Mouse (Mus musculus): ENCODE measurements around the gene Nr1d1.

The Nr1d1 gene

GRCm38 (mm10) chr11:98774582-98775347, at the start of gene Nr1d1:
Gene Nr1d1, minus strand, starts transcription at chr11:98775333.
- DNase-seq (ENCODE audit: low spot score) = no peak

- no peak for DNase-seq (ENCODE audit: low spot score)
Observed at GRCm38 (mm10) chr11:98820968-98821367, 45.8 kb upstream of the Nr1d1 start.

- no peak for DNase-seq (ENCODE audit: low spot score)
Observed at GRCm38 (mm10) chr11:98816706-98817239, 41.6 kb upstream of the Nr1d1 start.

- DNase-seq (ENCODE audit: low spot score) = no peak
Observed at GRCm38 (mm10) chr11:98810686-98811085, 35.6 kb upstream of the Nr1d1 start.

- peak; percentile 99 for DNase-seq (ENCODE audit: low spot score)
Observed at GRCm38 (mm10) chr11:98809457-98810290, 34.5 kb upstream of the Nr1d1 start.

GRCm38 (mm10) chr11:98808417-98808816, 33.3 kb upstream of the Nr1d1 start:
- no peak for DNase-seq (ENCODE audit: low spot score)

GRCm38 (mm10) chr11:98804605-98805004, 29.5 kb upstream of the Nr1d1 start, which contains the start of gene Casc3:
Gene Casc3, plus strand, starts transcription at chr11:98804905.
- no peak for DNase-seq (ENCODE audit: low spot score)

- no peak for DNase-seq (ENCODE audit: low spot score)
Observed at GRCm38 (mm10) chr11:98797909-98798308, 22.8 kb upstream of the Nr1d1 start.

GRCm38 (mm10) chr11:98797306-98797705, 22.2 kb upstream of the Nr1d1 start:
- no peak for DNase-seq (ENCODE audit: low spot score)

- peak; percentile 78 for DNase-seq (ENCODE audit: low spot score)
Observed at GRCm38 (mm10) chr11:98796515-98797216, 21.5 kb upstream of the Nr1d1 start.

- no peak for DNase-seq (ENCODE audit: low spot score)
Observed at GRCm38 (mm10) chr11:98795714-98796514, 20.8 kb upstream of the Nr1d1 start.

- DNase-seq (ENCODE audit: low spot score) = peak; percentile 88
Observed at GRCm38 (mm10) chr11:98795015-98795713, 20.0 kb upstream of the Nr1d1 start, which contains the start of gene Msl1. Gene Msl1, plus strand, starts transcription at chr11:98795516.

GRCm38 (mm10) chr11:98794469-98795014, 19.4 kb upstream of the Nr1d1 start:
- peak; percentile 74 for DNase-seq (ENCODE audit: low spot score)

GRCm38 (mm10) chr11:98792081-98792480, 16.9 kb upstream of the Nr1d1 start:
- DNase-seq (ENCODE audit: low spot score) = no peak

GRCm38 (mm10) chr11:98791448-98791847, 16.3 kb upstream of the Nr1d1 start:
- no peak for DNase-seq (ENCODE audit: low spot score)

- no peak for DNase-seq (ENCODE audit: low spot score)
Observed at GRCm38 (mm10) chr11:98790631-98791205, 15.6 kb upstream of the Nr1d1 start.

GRCm38 (mm10) chr11:98789824-98790223, 14.7 kb upstream of the Nr1d1 start:
- DNase-seq (ENCODE audit: low spot score) = no peak

- DNase-seq (ENCODE audit: low spot score) = no peak
Observed at GRCm38 (mm10) chr11:98789219-98789807, 14.2 kb upstream of the Nr1d1 start.

GRCm38 (mm10) chr11:98788550-98789218, 13.6 kb upstream of the Nr1d1 start:
- peak; percentile 89 for DNase-seq (ENCODE audit: low spot score)
